Mouse (Mus musculus) brain, embryonic 18.5 days (tissue): Measurements from ENCODE around the gene C530025M09Rik.

Experiments
- DNase-seq: peaks from one replicate; pipeline ENCODE4 v3.0.0-alpha.2; 2012; ENCODE audit warnings: low read depth, low spot score

Gene C530025M09Rik

GRCm38 (mm10) chr2:149830536-149831458 lies at the start of gene C530025M09Rik:
Gene C530025M09Rik (minus strand): TSS chr2:149831213.
- no peak for DNase-seq

- no peak for DNase-seq
Measured at GRCm38 (mm10) chr2:149877954-149878353, 46.9 kb upstream of the C530025M09Rik start.

- no peak for DNase-seq
Measured at GRCm38 (mm10) chr2:149873346-149873745, 42.3 kb upstream of the C530025M09Rik start.

GRCm38 (mm10) chr2:149872496-149872895 lies 41.5 kb upstream of the C530025M09Rik start:
- no peak for DNase-seq

- DNase-seq, result no peak
Measured at GRCm38 (mm10) chr2:149870496-149870895, 39.5 kb upstream of the C530025M09Rik start.

- DNase-seq, result no peak
Measured at GRCm38 (mm10) chr2:149865914-149866435, 35.0 kb upstream of the C530025M09Rik start.

- no peak for DNase-seq
Measured at GRCm38 (mm10) chr2:149861002-149861401, 30.0 kb upstream of the C530025M09Rik start.

GRCm38 (mm10) chr2:149848778-149849177 lies 17.8 kb upstream of the C530025M09Rik start:
- no peak for DNase-seq

- no peak for DNase-seq
Measured at GRCm38 (mm10) chr2:149844575-149844974, 13.6 kb upstream of the C530025M09Rik start.

- DNase-seq, result no peak
Measured at GRCm38 (mm10) chr2:149839666-149840065, 8.7 kb upstream of the C530025M09Rik start.

GRCm38 (mm10) chr2:149836471-149837135 lies 5.6 kb upstream of the C530025M09Rik start:
- no peak for DNase-seq

GRCm38 (mm10) chr2:149835091-149835490 lies 4.1 kb upstream of the C530025M09Rik start:
- no peak for DNase-seq

- no peak for DNase-seq
Measured at GRCm38 (mm10) chr2:149832301-149832700, 1.3 kb upstream of the C530025M09Rik start.

- no peak for DNase-seq
Measured at GRCm38 (mm10) chr2:149831459-149832245, 639 bp upstream of the C530025M09Rik start.

- no peak for DNase-seq
Measured at GRCm38 (mm10) chr2:149829955-149830535, 968 bp downstream of the C530025M09Rik start.

GRCm38 (mm10) chr2:149828911-149829310 lies 2.1 kb downstream of the C530025M09Rik start, which contains the start of gene Syndig1:
Gene Syndig1 (plus strand): TSS chr2:149829211.
- no peak for DNase-seq

- DNase-seq, result no peak
Measured at GRCm38 (mm10) chr2:149820201-149820600, 10.8 kb downstream of the C530025M09Rik start.

- DNase-seq, result no peak
Measured at GRCm38 (mm10) chr2:149819751-149820150, 11.3 kb downstream of the C530025M09Rik start.

- DNase-seq, result no peak
Measured at GRCm38 (mm10) chr2:149818395-149818794, 12.6 kb downstream of the C530025M09Rik start.

- DNase-seq, result no peak
Measured at GRCm38 (mm10) chr2:149812899-149813298, 18.1 kb downstream of the C530025M09Rik start.

GRCm38 (mm10) chr2:149805256-149805655 lies 25.8 kb downstream of the C530025M09Rik start:
- DNase-seq, result no peak
